Mouse (Mus musculus): ENCODE results near the gene Mrpl50.
"Not testable (repeated sequence)": the region's sequence is repeated elsewhere in the genome, so short reads cannot be mapped to it uniquely, and the experiment has no call there.

The Mrpl50 gene

DNA sequence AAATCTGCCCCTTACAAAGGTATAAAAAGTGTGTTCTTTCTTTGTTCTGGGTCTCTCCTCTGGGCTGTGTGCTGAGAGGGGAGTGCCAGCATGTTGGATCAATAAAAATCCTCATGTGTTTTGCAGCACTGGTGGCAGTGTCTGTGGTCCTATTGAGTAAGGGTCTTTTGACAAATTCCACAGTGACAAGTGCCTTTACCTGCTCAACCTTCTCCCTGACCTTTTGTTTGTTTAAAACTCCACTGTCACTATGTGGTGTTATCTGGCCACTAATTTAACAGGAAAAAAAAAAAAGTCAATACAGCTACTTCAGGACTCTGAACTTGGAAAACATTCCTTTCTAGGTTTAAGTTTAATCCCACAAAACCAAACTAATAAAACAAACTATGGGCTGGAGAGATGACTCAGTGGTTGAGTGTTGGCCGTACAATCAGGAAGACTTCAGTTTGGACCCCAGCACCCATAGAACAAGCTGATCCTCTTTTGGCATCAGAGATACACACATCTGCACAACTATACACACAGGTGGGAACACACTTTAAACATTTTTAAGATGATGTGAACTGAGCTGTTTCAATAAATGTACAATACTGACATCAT is 10.6 kb downstream of the Mrpl50 start:
- in situ Hi-C loops (cut with MboI, MseI), result not testable (repeated sequence)

DNA sequence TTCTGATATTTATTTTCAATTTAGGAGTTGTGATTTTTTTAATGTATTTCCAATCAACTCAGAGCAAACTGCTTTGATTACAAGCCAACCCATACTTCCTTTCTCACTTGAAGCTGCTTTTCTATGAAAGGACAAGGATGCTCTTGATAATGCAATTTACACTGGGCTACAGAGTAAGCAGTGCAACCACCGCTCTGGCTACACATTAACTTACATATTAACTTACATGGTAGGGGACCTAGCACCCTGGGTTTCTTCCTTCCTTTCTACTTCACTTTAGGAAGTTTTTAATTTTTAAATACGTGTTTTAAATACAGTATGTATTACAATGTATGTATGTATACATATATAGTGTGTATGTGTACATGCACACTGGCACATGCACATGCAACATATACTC is 11.7 kb downstream of the Mrpl50 start:
- in situ Hi-C loops (cut with MboI, MseI), result loop anchor here in 1 of 2 experiments (10.0 kb wide), 1 partner anchor 1354 kb away; no protein-coding TSS in a partner anchor

DNA sequence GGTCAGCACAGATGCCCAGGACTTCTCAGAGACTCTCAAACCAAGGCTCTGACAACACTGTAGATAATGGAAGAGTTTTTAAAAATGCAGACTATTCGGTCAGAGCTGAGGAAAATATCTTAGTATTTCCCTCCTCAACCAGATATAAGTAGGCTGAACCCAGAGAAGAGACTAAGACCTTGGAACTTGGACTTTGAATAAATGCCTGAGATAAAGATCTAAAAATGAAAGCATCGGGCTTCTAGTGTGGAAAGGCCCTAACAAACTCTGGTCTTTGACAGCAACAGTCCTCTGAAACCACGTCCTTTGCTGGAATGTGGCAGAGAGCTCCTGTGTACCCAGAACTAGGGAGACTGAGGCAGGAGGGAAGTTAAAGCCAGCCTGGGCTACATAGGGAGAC is 14.5 kb downstream of the Mrpl50 start, which contains the start of gene Baat:
Gene Baat, minus strand, starts transcription at position 172 of the 400 bp plus-strand sequence.
- in situ Hi-C loops (cut with MboI, MseI), result loop anchor here in 1 of 2 experiments (10.0 kb wide), 1 partner anchor 1352 kb away; no protein-coding TSS in a partner anchor

DNA sequence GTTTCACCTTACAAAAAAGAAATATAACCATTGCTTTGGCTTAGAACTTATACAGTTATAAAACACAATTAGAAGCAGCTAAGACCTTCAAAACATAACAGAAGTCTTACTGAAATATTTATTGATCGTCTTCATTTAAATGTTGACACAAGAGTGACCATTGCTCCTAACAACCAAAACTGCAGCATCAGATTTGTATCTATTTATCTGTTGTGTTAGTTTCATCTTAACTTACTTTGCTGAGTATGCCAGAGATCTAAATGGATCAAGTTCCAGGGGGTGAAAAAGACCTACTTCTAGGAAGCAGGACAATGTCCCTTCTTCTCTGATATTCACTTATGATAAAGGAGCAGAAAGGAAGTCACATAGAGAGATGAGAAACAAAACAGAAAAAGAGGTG is 17.3 kb downstream of the Mrpl50 start:
- in situ Hi-C loops (cut with MboI, MseI), result loop anchor here in 1 of 2 experiments (10.0 kb wide), 1 partner anchor 1349 kb away; no protein-coding TSS in a partner anchor

DNA sequence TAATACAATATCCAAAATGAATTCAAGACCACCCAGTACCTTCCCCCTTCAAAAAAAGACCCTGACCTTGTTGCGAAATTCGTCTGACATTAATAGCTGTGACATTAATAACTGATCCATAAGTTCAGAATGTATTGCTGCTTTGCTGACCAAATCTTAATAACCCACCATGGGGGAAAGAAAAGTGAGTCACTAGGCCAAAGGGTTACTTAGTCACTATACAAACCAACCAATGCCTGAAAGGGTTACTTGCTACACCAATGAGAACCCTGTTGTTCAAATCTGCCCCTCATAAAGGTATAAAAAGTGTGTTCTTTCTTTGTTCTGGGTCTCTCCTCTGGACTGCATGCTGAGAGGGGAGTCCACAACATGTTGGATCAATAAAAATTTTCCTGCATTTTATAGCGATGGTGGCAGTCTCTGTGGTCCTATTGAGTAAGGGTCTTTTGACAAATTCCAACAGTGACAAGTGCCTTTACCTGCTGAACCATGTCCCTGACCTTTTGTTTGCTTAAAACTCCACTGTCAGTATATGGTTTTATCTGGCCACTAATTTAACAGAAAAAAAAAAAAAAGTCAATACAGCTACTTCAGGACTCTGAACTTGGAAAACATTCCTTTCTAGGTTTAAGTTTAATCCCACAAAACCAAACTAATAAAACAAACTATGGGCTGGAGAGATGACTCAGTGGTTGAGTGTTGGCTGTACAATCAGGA is 34.8 kb downstream of the Mrpl50 start:
- in situ Hi-C loops (cut with MboI, MseI), result not testable (repeated sequence)

DNA sequence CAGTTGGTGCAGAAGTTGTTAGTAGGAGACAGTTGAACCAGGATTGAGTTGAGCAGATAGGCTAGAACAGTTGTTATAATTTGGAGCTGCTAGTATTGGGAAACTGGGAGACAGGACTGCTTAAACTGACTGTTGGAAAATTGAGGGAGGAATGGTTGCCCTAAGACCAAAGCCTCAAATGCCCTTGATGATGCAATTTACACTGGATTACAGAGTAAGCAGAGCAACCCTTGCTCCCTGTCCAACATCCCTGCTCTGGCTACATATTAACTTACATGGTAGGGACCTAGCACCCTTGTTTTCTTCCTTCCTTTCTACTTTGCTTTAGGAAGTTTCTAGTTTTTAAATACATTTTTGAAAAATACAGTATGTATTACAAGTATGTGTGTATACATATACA is 35.5 kb downstream of the Mrpl50 start:
- in situ Hi-C loops (cut with MboI, MseI), result no loop called here

DNA sequence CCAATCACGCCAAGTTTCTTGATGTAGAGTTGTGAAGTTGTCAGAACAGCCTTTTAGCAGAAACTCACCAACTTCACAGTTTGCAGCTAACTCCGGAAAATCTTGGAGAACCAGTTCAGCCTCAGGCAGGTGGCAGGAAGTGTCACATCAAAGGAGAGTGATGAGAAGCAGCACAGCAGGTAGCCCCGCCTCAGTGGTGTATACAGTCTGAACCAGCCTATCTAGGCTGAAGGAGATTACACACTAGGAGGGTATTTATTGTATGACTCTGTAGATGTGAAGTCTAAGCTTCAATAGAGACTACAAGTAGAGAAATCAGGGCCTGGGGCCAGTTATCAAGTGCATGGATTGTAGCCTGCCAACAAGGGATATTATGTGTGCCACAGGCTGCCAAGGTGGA is 40.0 kb downstream of the Mrpl50 start:
- in situ Hi-C loops (cut with MboI, MseI), result no loop called here

DNA sequence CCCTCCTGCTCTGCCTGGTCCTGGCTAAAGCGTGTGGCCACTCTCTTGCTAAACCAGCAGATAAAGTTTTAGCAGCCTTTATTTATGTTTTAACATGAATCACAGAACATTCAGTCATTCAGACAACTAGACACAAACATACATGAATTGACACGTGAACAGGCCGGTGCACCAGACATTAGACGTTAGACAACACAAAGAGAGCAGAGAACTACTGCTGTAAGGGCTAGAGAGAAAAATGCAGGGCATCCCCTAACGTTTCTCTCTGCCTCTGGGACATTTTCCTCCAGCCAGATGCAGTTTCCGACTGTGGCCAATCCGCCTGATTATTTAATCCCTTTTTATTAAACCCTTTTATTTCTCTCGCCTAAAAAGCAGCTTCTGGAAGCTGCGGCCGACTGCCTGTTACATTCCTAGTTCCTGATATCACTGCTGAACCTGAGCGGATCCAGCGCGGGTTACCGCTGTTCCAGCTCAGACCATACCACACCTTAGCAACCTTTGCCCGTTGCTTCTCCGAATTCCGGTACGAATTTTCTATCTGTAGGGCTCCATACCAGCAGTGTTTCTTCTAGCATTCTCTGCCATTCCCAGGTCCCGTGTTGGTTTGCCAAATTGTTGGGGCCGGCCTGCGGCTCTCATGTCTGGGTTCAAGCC is 40.7 kb downstream of the Mrpl50 start:
- in situ Hi-C loops (cut with MboI, MseI), result no loop called here

DNA sequence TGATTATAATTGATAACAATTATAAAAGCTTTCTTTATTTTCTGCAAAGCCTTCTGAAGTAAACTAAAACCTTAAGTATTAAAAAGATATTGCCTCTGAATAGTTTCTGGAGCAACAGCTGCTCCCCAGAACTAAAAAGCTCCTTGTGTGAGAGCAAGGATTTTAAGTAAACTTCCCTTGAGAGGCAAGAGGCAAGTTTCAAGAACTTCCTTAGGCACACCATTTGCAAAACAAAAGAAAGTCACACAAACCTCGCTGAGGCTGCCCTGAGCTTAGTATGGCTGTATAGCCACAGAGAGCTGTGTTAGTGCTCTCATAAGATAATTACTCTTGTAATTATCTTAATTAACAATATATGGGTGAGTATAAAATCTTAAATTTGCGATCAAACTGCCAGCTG is 41.9 kb downstream of the Mrpl50 start:
- in situ Hi-C loops (cut with MboI, MseI), result not testable (repeated sequence)

DNA sequence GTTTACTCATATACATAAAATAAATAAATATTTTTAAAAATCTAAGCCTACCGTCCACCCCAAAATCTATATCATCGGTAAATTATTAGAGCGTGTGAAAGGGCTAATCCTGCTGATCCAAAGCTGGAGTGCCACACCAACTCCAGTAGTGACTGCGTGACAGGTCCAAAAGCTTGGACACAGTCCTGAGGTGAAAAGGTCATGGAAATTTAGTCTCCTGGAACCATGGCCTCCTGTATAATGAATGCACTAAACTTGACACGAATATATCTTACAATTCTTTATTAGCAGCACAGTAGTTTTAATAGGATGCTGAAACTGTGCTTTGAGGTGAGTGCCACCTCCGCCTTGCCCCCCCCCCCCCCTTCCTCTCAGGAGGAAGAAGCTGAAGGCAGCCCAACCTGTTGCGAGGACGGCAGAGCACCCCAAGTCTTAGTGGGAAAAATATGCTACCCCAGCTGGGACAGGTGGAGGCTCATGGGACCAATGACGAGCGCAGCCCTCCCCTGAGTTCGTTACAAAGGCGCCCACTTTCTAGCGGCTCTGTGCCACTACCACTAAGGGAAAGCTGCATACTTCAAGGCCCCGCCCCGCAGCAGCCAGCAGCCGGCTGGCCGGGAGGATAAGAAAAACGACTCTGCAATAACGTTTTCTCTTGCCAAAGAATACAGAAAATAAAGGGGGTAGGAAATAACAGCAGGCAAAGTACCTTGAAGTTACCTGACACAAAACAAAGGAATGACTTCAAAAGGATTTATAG is 42.6 kb downstream of the Mrpl50 start:
- in situ Hi-C loops (cut with MboI, MseI), result no loop called here

DNA sequence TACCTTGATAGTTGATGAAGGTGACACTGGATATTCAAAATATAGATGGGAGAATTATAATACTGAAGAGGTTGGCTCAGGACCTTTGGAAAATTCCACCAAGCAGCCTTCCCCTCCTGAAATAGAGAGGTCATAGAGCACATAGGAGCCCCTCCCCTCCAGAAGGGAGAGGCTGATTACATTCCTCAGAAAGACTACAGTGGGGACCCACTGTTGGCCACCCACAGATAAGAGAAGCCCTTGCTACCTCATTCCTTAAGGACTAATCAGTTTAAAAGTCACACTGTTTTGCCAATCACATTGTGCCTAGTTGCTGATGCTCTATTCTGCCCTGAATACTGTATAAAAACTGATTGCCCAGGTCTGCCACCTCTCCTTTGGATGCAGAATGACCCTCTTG is 46.3 kb downstream of the Mrpl50 start:
- in situ Hi-C loops (cut with MboI, MseI), result no loop called here

DNA sequence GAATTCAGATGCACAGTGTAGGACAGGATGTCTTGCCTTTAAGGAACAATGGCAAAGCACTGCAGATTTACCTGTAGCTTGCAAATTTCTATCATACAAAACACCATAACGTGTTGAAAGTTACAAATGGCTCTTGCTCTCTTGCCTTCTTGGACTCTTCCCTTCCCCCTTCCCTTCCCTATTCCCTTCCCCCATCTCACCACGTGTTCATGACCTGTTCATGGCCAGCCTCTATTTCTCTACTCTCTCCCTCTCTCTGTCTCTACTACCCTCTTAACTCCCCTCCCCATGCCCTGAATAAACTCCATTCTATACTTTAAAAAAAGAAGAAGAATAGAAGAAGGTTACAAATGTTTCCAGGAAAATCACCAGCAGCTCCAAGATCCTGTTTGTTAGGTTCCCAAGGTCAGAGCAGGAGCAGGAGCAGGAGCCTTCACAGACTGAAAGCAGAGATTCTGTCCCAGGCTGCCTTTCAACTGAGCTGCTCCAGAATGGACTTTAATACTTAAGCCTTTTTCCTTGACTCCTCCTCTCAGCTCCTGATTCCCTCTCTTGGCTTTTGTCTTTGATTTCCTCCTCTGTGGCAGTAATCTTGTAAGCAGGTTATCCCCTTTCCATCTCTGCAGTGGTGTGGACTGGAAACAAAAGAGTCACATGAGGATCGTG is 47.3 kb downstream of the Mrpl50 start, which contains the start of gene Acnat1:
Gene Acnat1, minus strand, starts transcription at position 478 of the 666 bp plus-strand sequence.
- in situ Hi-C loops (cut with MboI, MseI), result no loop called here

DNA sequence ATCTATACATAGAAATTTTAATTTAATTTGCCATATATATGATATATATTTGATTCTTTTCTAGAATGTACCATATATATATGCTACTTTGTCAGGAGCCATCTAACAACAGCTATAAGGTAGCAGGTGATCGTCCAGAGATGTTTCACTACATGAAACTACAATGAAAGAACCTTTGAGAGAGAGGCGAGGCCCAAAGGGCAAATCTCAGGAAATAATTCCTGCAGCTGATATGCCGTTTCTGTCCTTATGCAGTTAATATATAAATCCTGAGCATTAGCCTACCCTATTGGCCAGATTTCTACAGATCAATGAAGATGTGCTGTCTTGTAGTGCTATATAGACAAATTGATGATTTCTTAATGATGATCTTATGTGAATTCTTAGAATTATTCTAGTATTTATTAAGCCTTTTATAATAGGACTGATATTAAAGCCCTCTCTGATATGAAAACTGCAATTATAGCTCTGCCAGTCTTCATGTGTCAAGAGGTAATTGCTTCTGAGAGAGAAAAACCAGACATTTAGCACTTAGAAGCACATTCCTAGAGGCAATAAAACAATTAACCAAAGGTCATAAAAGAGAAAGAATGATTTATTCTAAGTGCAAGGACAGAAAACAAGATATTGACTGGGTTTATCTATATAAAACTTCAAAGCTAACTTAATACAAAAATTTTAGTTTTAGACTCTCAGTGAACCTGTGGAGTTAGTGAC is 51.3 kb downstream of the Mrpl50 start:
- in situ Hi-C loops (cut with MboI, MseI), result no loop called here

DNA sequence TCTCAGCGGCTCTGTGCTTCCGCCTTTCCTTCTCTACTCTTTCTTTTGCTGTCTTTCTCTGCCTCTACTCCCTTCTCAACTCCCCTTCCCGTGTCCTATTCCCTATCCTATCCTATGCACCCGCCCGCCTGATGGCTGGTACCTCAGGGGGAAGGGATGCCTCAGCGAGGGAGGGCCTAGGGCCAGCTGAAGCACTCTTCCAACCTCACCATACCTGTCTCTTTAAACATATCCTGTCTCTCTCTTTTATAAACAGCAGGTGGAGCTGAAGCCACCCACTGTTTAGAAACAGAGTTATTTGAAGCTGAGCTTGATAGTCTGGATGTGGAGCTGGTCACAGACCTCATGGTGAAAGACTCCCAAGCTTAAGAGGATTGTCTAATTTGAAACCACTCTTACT is 53.5 kb downstream of the Mrpl50 start:
- in situ Hi-C loops (cut with MboI, MseI), result no loop called here
